Mouse (Mus musculus) liver, adult 2 months (tissue): ENCODE measurements around the gene Hist1h2an.
"Not testable (repeated sequence)": the region's sequence is repeated elsewhere in the genome, so short reads cannot be mapped to it uniquely, and the experiment has no call there.

ENCODE experiments used
- CTCF ChIP-seq: fragments of 200-500 bp; IDR thresholded peaks from 2 replicates; pipeline ENCODE4 v1.5.1; 2011; ENCODE audit warnings: low read depth, low read length, control low read depth
- POLR2A ChIP-seq: fragments of 200-500 bp; IDR thresholded peaks from 2 replicates; pipeline ENCODE4 v1.6.1; 2011; ENCODE audit warnings: low read length, control low read depth; ENCODE audit not compliant: insufficient read depth; ENCODE audit errors: extremely low read depth

GRCm38 (mm10) chr13:21831418-21832394, 44.7 kb upstream of the Hist1h2an start, which contains the start of gene Hist1h4n:
- not testable (repeated sequence) for TF ChIP-seq CTCF
- TF ChIP-seq POLR2A = 0 out of 2 replicates have a peak, but pooled peaks have one; percentile 27
